Mouse (Mus musculus) c-Kit-positive CD71-positive TER-119-positive erythroid progenitor cells, embryonic 14.5 days (primary cell): ENCODE measurements around the gene Odf3b.

Experiments used
- DNase-seq: peaks from one replicate; pipeline ENCODE4 v3.0.0-alpha.2; 2013; ENCODE audit warnings: low spot score

Gene Odf3b

GRCm38 (mm10) chr15:89334774-89335537 lies 44.1 kb downstream of the Odf3b start:
- no peak for DNase-seq

GRCm38 (mm10) chr15:89334271-89334670 lies 44.8 kb downstream of the Odf3b start, which contains the start of gene Miox:
Miox (plus strand) TSS chr15:89334398.
- no peak for DNase-seq
